In genomic region chr5:149994578-149994977, GRCm38 (mm10) we compare ENCODE assay signal across 22 mouse cellular contexts. TPM values are rescaled to one million over a fixed set of nuclear protein-coding genes. Genes with fewer than 3 reads are reported as not detected.
DNase-seq lines count a peak whose midpoint lies in the region; TF ChIP-seq lines count a peak whose summit lies in the region.
"Had no signal": no experiment of that assay in that cellular context is flagged by ENCODE, and none has a peak within 500 bp of the region (broad histone marks: within the 10 kb centered on the region; RNA-seq: fewer than 3 reads in every experiment).

No protein-coding gene starts in this region.

- intact Hi-C loops in heart, postnatal 25 days (cut with DNase I) = no loop called here

- H3K27me3 ChIP-seq in heart, embryonic 10.5 days (ENCODE audit: insufficient read depth, poor library complexity, severe bottlenecking) = no peaks in the 10 kb centered on the region
- H3K27me3 ChIP-seq in testis, adult 2 months (ENCODE audit: control insufficient read depth, insufficient read depth, low read length) = no peaks in the 10 kb centered on the region; the same call in 1 of the 2 replicates
- H3K27me3 ChIP-seq: forebrain, embryonic 13.5 days; heart, embryonic 12.5 days; hindbrain, embryonic 15.5 days had no signal

- peak; percentile 16; the same call in 1 of the 2 replicates for TF ChIP-seq POLR2A in testis, adult 2 months (IDR thresholded peaks at IDR 0.05; ENCODE audit: control insufficient read depth, low read depth, low read length)

- 74% methylated on average over 5 of the region's 5 CpGs for WGBS in heart, embryonic 10.5 days

- no peaks in the 10 kb centered on the region for H3K36me3 ChIP-seq in heart, embryonic 10.5 days
- no peaks in the 10 kb centered on the region for H3K36me3 ChIP-seq in testis, adult 2 months (ENCODE audit: control insufficient read depth, insufficient read depth, low read length)
- H3K36me3 ChIP-seq: embryonic facial prominence, embryonic 10.5 days; heart, embryonic 12.5 days; hindbrain, embryonic 15.5 days had no signal

- TF ChIP-seq CTCF in testis, adult 2 months (IDR thresholded peaks at IDR 0.05; ENCODE audit: control insufficient read depth, insufficient read depth, insufficient replicate concordance, low read depth, low read length) = peak; percentile 73; the same call in 1 of the 2 replicates

- no peaks in the 10 kb centered on the region; the same call in 1 of the 2 replicates for H3K9me3 ChIP-seq in heart, embryonic 10.5 days
- H3K9me3 ChIP-seq: hindbrain, embryonic 15.5 days had no signal

- H3K4me1 ChIP-seq in heart, embryonic 10.5 days = no peaks in the 10 kb centered on the region
- peaks cover 17% of the 10 kb centered on the region for H3K4me1 ChIP-seq in testis, adult 2 months (ENCODE audit: control insufficient read depth, insufficient read depth, low read length)
- H3K4me1 ChIP-seq: forebrain, embryonic 13.5 days; heart, embryonic 12.5 days; hindbrain, embryonic 15.5 days had no signal

- DNase-seq in heart, embryonic 10.5 days (ENCODE audit: low spot score) = peak; percentile 16
- DNase-seq in heart, postnatal 25 days (ENCODE audit: low spot score) = no peak
- DNase-seq in testis, postnatal 10 days (ENCODE audit: low spot score) = no peak
- peak; percentile 72 for DNase-seq in ZHBTc4 (ENCODE audit: low read depth, low spot score)
- DNase-seq in kidney, adult 11 months = no peak
- no peak for DNase-seq in gastrocnemius, adult 8-10 months (ENCODE audit: low spot score in 2 of 2)
- DNase-seq: adrenal gland, adult 2 months; adrenal gland, postnatal 25 days; cerebellum, adult 2 months; cerebellum, postnatal 10 days; forebrain, postnatal 0 days; gastrocnemius, adult 2 months; gastrocnemius, postnatal 36 days; heart, adult 18-20 months; heart, postnatal 36 days had no signal

- no peak overlapping the region for H3K27ac ChIP-seq in heart, embryonic 10.5 days
- H3K27ac ChIP-seq in testis, adult 2 months (ENCODE audit: control insufficient read depth, insufficient read depth, low read depth, low read length) = peak overlapping the region; percentile 10
- H3K27ac ChIP-seq: embryonic facial prominence, embryonic 10.5 days; forebrain, embryonic 13.5 days; gastrocnemius, adult 2 months; hindbrain, embryonic 15.5 days had no signal

- H3K4me3 ChIP-seq in heart, embryonic 10.5 days = no peak overlapping the region
- peak overlapping the region; percentile 92 for H3K4me3 ChIP-seq in testis, adult 2 months (ENCODE audit: control insufficient read depth, low read depth, low read length)
- H3K4me3 ChIP-seq: embryonic facial prominence, embryonic 10.5 days; forebrain, embryonic 13.5 days; gastrocnemius, adult 2 months; heart, embryonic 12.5 days; hindbrain, embryonic 15.5 days had no signal

RNA-seq across cellular contexts. Expression of gene Rxfp2, which starts 23.9 kb away (rescaled TPM):
- polyA plus RNA-seq in heart, embryonic 10.5 days (2016; fragmentation: Nextera tagmentation; extraction: Ambion mirVana) = 0.36 and 0.59 TPM in 2 replicates
- total RNA-seq in heart, postnatal 25 days (2021) = not detected
- 14.1 and 14.5 TPM in 2 replicates for polyA plus RNA-seq in testis, adult 2 months (2012; rRNA removed)
- not detected for total RNA-seq in gastrocnemius, adult 8-10 months (2022)
- total RNA-seq: adrenal gland, adult 2 months; adrenal gland, postnatal 25 days; gastrocnemius, adult 2 months; gastrocnemius, postnatal 36 days; heart, adult 18-20 months; heart, postnatal 36 days; MEL had no signal
- polyA plus RNA-seq: C2C12 had no signal

Comparison
In these comparisons a context has a peak if more than half of its experiments do, and no peak if none do; other contexts are left out.
1. DNase-seq: peak in heart, embryonic 10.5 days (single experiment) and ZHBTc4 (single experiment); none in heart, postnatal 25 days (single experiment), testis, postnatal 10 days (single experiment), kidney, adult 11 months (single experiment) and gastrocnemius, adult 8-10 months (0 of 2).